Mouse (Mus musculus) ES-E14 (cell line): ENCODE measurements around the gene Mkln1. TPM values are rescaled to one million over a fixed set of nuclear protein-coding genes. Genes with fewer than 3 reads are reported as not detected.

Experiments used
- DNase-seq: peaks from one replicate; pipeline ENCODE4 v3.0.0-alpha.2; 2013; ENCODE audit warnings: low read depth, low spot score
- H3K27ac ChIP-seq: 2 replicates; pipeline ENCODE4 v1.5.1; 2012; ENCODE audit warnings: low read depth, mild to moderate bottlenecking, low read length, moderate library complexity, mixed read lengths; ENCODE audit not compliant: poor library complexity, insufficient read depth, severe bottlenecking
- H3K36me3 ChIP-seq: 2 replicates; pipeline ENCODE4 v1.6.1; 2012; ENCODE audit warnings: mild to moderate bottlenecking, low read length, moderate library complexity, mixed read lengths; ENCODE audit not compliant: control insufficient read depth, poor library complexity, insufficient read depth, severe bottlenecking
- H3K4me1 ChIP-seq, 2 experiments: fragments of 150-350 bp in 1 of 2; sonication (generic) in 1 of 2; 2 replicates each; pipeline ENCODE4 v1.6.1; 2012; ENCODE audit warnings: low read length in 2 of 2, mild to moderate bottlenecking in 1 of 2, mixed read lengths in 1 of 2; ENCODE audit not compliant: control insufficient read depth in 2 of 2, insufficient read depth in 2 of 2, poor library complexity in 1 of 2
- H3K4me3 ChIP-seq, 2 experiments: fragments of 150-350 bp in 1 of 2; sonication (generic) in 1 of 2; 2 replicates each; pipeline ENCODE4 v1.5.1; 2012; ENCODE audit warnings: low read length in 2 of 2, low read depth in 1 of 2, mild to moderate bottlenecking in 1 of 2, mixed read lengths in 1 of 2; ENCODE audit not compliant: insufficient read depth in 1 of 2, poor library complexity in 1 of 2, severe bottlenecking in 1 of 2
- H3K9ac ChIP-seq: 2 replicates; pipeline ENCODE4 v1.6.1; 2012; ENCODE audit warnings: low read depth, mild to moderate bottlenecking, low read length, mixed read lengths; ENCODE audit not compliant: poor library complexity, insufficient read depth, severe bottlenecking
- H3K9me3 ChIP-seq: fragments of 150-350 bp; sonication (generic); 2 replicates; pipeline ENCODE4 v1.6.1; 2012; ENCODE audit warnings: low read depth, mild to moderate bottlenecking, low read length; ENCODE audit not compliant: control insufficient read depth, insufficient read depth
- CHD2 ChIP-seq: IDR thresholded peaks from 2 replicates; pipeline ENCODE4 v1.6.1; 2014; ENCODE audit warnings: mild to moderate bottlenecking, low read depth, low read length, inconsistent platforms
- HCFC1 ChIP-seq: IDR thresholded peaks from 2 replicates; pipeline ENCODE4 v1.6.1; 2012; ENCODE audit warnings: low read length, inconsistent platforms, borderline replicate concordance; ENCODE audit not compliant: insufficient read depth
- MAFK ChIP-seq: IDR thresholded peaks from 2 replicates; pipeline ENCODE4 v1.6.1; 2014; ENCODE audit warnings: mild to moderate bottlenecking, low read depth, low read length, inconsistent platforms; ENCODE audit not compliant: insufficient read depth
- ZC3H11A ChIP-seq: IDR thresholded peaks from 2 replicates; pipeline ENCODE4 v1.6.1; 2012; ENCODE audit warnings: low read depth, mild to moderate bottlenecking, inconsistent platforms, low read length, borderline replicate concordance
- ZNF384 ChIP-seq: IDR thresholded peaks from 2 replicates; pipeline ENCODE4 v1.6.1; 2012; ENCODE audit warnings: low read depth, low read length, inconsistent platforms
- in situ Hi-C, 2 experiments: fragments of 600-800 bp; cut with MboI; formaldehyde crosslinking; loops; one replicate each; pipeline ENCODE4 v1.15.1; 2025; ENCODE audit warnings: low sequenced_read_pairs in 2 of 2, inconsistent platforms in 1 of 2; ENCODE audit not compliant: unreplicated experiment in 2 of 2
- total RNA-seq: library from RNA; depleted of rRNA; stranded (reverse); fragments of 300-350 nt; gene quantifications from 2 replicates; pipeline ENCODE4 v1.2.3, GENCODE M21; 2012; rRNA removed

The Mkln1 gene
- 50.5 and 78.0 TPM in 2 replicates for total RNA-seq

GRCm38 (mm10) chr6:31398431-31399205, at the start of gene Mkln1:
TSS of gene Mkln1 (plus strand) at chr6:31398735.
- peak; percentile 47 for DNase-seq
- TF ChIP-seq HCFC1 (no peak), CHD2 (no peak), MAFK (no peak), ZC3H11A (no peak), ZNF384 (peak; percentile 64; the same call in 1 of the 2 replicates)
- no peaks in the 10 kb centered on the region for H3K36me3 ChIP-seq
- H3K4me1 ChIP-seq: no peaks in the 10 kb centered on the region; a peak in 1 of 4 replicates
- in situ Hi-C loops: no loop called here
- peak within 1 kb of the TSS; percentile 95 for H3K9ac ChIP-seq
- H3K9me3 ChIP-seq: no peaks in the 10 kb centered on the region
- H3K27ac ChIP-seq: no peak within 1 kb of the TSS
- H3K4me3 ChIP-seq: peak within 1 kb of the TSS; percentile 95

GRCm38 (mm10) chr6:31356444-31357191, 41.9 kb upstream of the Mkln1 start:
- no peak overlapping the region for H3K4me3 ChIP-seq
- no peaks in the 10 kb centered on the region for H3K9me3 ChIP-seq
- no peaks in the 10 kb centered on the region for H3K36me3 ChIP-seq
- no peak for DNase-seq
- no peak overlapping the region for H3K27ac ChIP-seq
- in situ Hi-C loops: no loop called here
- H3K9ac ChIP-seq: no peak overlapping the region
- no peak for TF ChIP-seq ZNF384
- TF ChIP-seq HCFC1: no peak
- no peak for TF ChIP-seq ZC3H11A
- no peak for TF ChIP-seq MAFK
- no peak for TF ChIP-seq CHD2
- no peaks in the 10 kb centered on the region for H3K4me1 ChIP-seq

GRCm38 (mm10) chr6:31357286-31357685, 41.2 kb upstream of the Mkln1 start:
- Histone ChIP-seq H3K4me1 (no peaks in the 10 kb centered on the region), H3K9ac (no peak overlapping the region), H3K36me3 (no peaks in the 10 kb centered on the region), H3K4me3 (no peak overlapping the region), H3K27ac (no peak overlapping the region), H3K9me3 (no peaks in the 10 kb centered on the region)
- DNase-seq: no peak
- TF ChIP-seq HCFC1: no peak
- TF ChIP-seq ZC3H11A: no peak
- no peak for TF ChIP-seq CHD2
- no peak for TF ChIP-seq ZNF384
- no peak for TF ChIP-seq MAFK
- in situ Hi-C loops: no loop called here

GRCm38 (mm10) chr6:31362617-31363016, 35.9 kb upstream of the Mkln1 start:
- in situ Hi-C loops: no loop called here
- Histone ChIP-seq H3K9ac (no peak overlapping the region), H3K4me1 (no peaks in the 10 kb centered on the region), H3K36me3 (no peaks in the 10 kb centered on the region), H3K9me3 (no peaks in the 10 kb centered on the region), H3K27ac (no peak overlapping the region), H3K4me3 (no peak overlapping the region)
- no peak for TF ChIP-seq ZNF384
- no peak for TF ChIP-seq CHD2
- no peak for TF ChIP-seq MAFK
- no peak for TF ChIP-seq HCFC1
- TF ChIP-seq ZC3H11A: no peak
- DNase-seq: no peak
